Mouse (Mus musculus): ENCODE data around the gene Mpi. TPM values are rescaled to one million over a fixed set of nuclear protein-coding genes. Genes with fewer than 3 reads are reported as not detected.

The Mpi gene
- total and polyA plus RNA-seq, 3 experiments: 119 to 146 (median 132) TPM

- no peak for DNase-seq
- H3K27me3 ChIP-seq (ENCODE audit: control insufficient read depth, insufficient read depth, low read length): no peaks in the 10 kb centered on the region; the same call in 1 of the 2 replicates
- H3K27ac ChIP-seq: no peak overlapping the region
- H3K4me1 ChIP-seq (ENCODE audit: control insufficient read depth, insufficient read depth, low read length): no peaks in the 10 kb centered on the region
- intact Hi-C loops (cut with DNase I): no loop called here
- no peak overlapping the region for H3K9ac ChIP-seq (ENCODE audit: low read depth, low read length)
- 67% methylated on average over 7 of the region's 7 CpGs for WGBS
- no peaks in the 10 kb centered on the region for H3K79me2 ChIP-seq (replicated peaks; ENCODE audit: control insufficient read depth, insufficient read depth, low read length)
- no peak overlapping the region for H3K4me3 ChIP-seq
- no peaks in the 10 kb centered on the region for H3K36me3 ChIP-seq (ENCODE audit: control insufficient read depth, insufficient read depth, low read length)
- no peak for TF ChIP-seq EP300 (IDR thresholded peaks at IDR 0.05; ENCODE audit: insufficient read depth, low read depth, low read length)
- TF ChIP-seq CTCF (IDR thresholded peaks at IDR 0.05): no peak
- no peak for TF ChIP-seq POLR2A (IDR thresholded peaks at IDR 0.05; ENCODE audit: insufficient read depth, low read depth, low read length)
Observed at GRCm38 (mm10) chr9:57498536-57498935, 54.0 kb downstream of the Mpi start.

DNA sequence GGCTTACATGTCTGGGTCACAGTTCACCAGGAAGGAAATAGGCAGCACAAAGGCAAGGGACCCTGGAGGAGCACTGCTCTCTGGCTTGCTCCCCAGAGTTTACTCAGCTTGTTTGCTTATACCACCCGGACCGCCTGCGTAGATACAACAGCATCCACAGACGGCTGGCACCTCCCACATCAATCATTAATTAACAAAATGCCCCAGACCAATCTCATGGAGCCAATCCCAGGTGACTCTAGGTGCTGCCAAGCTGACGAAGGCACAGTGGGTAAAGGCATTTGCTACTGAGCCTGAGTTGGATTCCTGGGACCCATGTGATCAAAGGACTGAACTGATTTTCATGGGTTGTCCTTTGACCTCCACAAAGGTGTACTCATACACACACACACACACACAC is 55.3 kb downstream of the Mpi start:
- Histone ChIP-seq H3K27me3 (ENCODE audit: control insufficient read depth, insufficient read depth, low read length) (no peaks in the 10 kb centered on the region), H3K79me2 (replicated peaks; ENCODE audit: control insufficient read depth, insufficient read depth, low read length) (no peaks in the 10 kb centered on the region), H3K9ac (ENCODE audit: low read depth, low read length) (no peak overlapping the region), H3K36me3 (ENCODE audit: control insufficient read depth, insufficient read depth, low read length) (no peaks in the 10 kb centered on the region), H3K4me1 (ENCODE audit: control insufficient read depth, insufficient read depth, low read length) (no peaks in the 10 kb centered on the region), H3K4me3 (no peak overlapping the region), H3K27ac (no peak overlapping the region)
- intact Hi-C loops (cut with DNase I): no loop called here
- no peak for DNase-seq
- TF ChIP-seq POLR2A (IDR thresholded peaks at IDR 0.05; ENCODE audit: insufficient read depth, low read depth, low read length) (no peak), EP300 (IDR thresholded peaks at IDR 0.05; ENCODE audit: insufficient read depth, low read depth, low read length) (no peak), CTCF (IDR thresholded peaks at IDR 0.05) (no peak)
- 55% methylated on average over 5 of the region's 5 CpGs for WGBS

DNA sequence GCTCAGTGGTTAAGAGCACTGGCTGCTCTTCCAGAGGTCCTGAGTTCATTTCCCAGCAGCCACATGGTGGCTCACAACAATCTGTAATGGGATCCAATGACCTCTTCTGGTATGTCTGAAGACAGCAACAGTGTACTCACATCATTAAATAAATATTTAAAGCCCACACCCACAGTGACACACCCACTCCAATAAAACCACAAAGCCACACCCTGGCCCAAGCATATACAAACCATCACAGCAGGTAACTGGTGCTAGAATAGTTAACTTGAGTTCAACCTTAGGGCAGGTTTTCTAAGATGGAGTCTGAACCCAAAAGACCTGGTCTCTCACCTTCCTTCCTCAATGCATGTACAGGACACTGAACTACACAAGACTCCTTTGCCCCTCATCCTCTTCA is 57.6 kb downstream of the Mpi start:
- intact Hi-C loops (cut with DNase I): no loop called here
- H3K79me2 ChIP-seq (replicated peaks; ENCODE audit: control insufficient read depth, insufficient read depth, low read length): no peaks in the 10 kb centered on the region
- DNase-seq: no peak
- H3K27ac ChIP-seq: no peak overlapping the region
- no peaks in the 10 kb centered on the region for H3K36me3 ChIP-seq (ENCODE audit: control insufficient read depth, insufficient read depth, low read length)
- no peaks in the 10 kb centered on the region for H3K4me1 ChIP-seq (ENCODE audit: control insufficient read depth, insufficient read depth, low read length)
- no peaks in the 10 kb centered on the region for H3K27me3 ChIP-seq (ENCODE audit: control insufficient read depth, insufficient read depth, low read length)
- no peak for TF ChIP-seq EP300 (IDR thresholded peaks at IDR 0.05; ENCODE audit: insufficient read depth, low read depth, low read length)
- no peak for TF ChIP-seq CTCF (IDR thresholded peaks at IDR 0.05)
- TF ChIP-seq POLR2A (IDR thresholded peaks at IDR 0.05; ENCODE audit: insufficient read depth, low read depth, low read length): no peak
- H3K4me3 ChIP-seq: no peak overlapping the region
- H3K9ac ChIP-seq (ENCODE audit: low read depth, low read length): no peak overlapping the region

Other genes with a start within 250 kb of the Mpi start
- gene Ppcdc, start 112.6 kb downstream of the Mpi start, total RNA-seq (2021): 1 to 10 TPM; 7.3 to 7.6 TPM
- gene Ppcdc, start 112.6 kb downstream of the Mpi start, polyA plus RNA-seq (2012; rRNA removed): 16.9 and 22.9 TPM in 2 replicates
- 1 to 10 TPM; 3.9 to 4.9 TPM for gene Scamp5, start 84.7 kb downstream of the Mpi start, total RNA-seq (2021)
- 15.9 and 21.4 TPM in 2 replicates for gene Scamp5, start 84.7 kb downstream of the Mpi start, polyA plus RNA-seq (2012; rRNA removed)
- 1 to 10 TPM; 1.6 TPM for gene Rpp25, start 48.7 kb downstream of the Mpi start, total RNA-seq (2021)
- 2.1 TPM in 2 replicates for gene Rpp25, start 48.7 kb downstream of the Mpi start, polyA plus RNA-seq (2012; rRNA removed)
- gene Cox5a, start 31.5 kb downstream of the Mpi start, total RNA-seq (2021): 1,000 to 10,000 TPM; 2,350 to 2,717 TPM
- gene Cox5a, start 31.5 kb downstream of the Mpi start, polyA plus RNA-seq (2012; rRNA removed): 1,522 and 1,780 TPM in 2 replicates
- 1 to 10 TPM; 8.1 to 8.3 TPM for gene Fam219b, start 15.2 kb downstream of the Mpi start, total RNA-seq (2021)
- gene Fam219b, start 15.2 kb downstream of the Mpi start, polyA plus RNA-seq (2012; rRNA removed): 3.1 and 4.7 TPM in 2 replicates
- gene Scamp2, start 8.2 kb upstream of the Mpi start, total RNA-seq (2021): 10 to 100 TPM; 25.7 to 26.7 TPM
- gene Scamp2, start 8.2 kb upstream of the Mpi start, polyA plus RNA-seq (2012; rRNA removed): 43.9 and 54.8 TPM in 2 replicates
- gene Ulk3, start 36.7 kb upstream of the Mpi start, total RNA-seq (2021): 1 to 10 TPM; 5.7 to 6.7 TPM
- gene Ulk3, start 36.7 kb upstream of the Mpi start, polyA plus RNA-seq (2012; rRNA removed): 19.1 and 23.3 TPM in 2 replicates
- gene Cplx3, start 53.5 kb upstream of the Mpi start, total RNA-seq (2021): not detected
- not detected in 2 replicates for gene Cplx3, start 53.5 kb upstream of the Mpi start, polyA plus RNA-seq (2012; rRNA removed)
- gene Lman1l, start 68.0 kb upstream of the Mpi start, total RNA-seq (2021): not detected
- gene Lman1l, start 68.0 kb upstream of the Mpi start, polyA plus RNA-seq (2012; rRNA removed): 0.20 TPM in 1 of 2 replicates, not detected in the other
- 10 to 100 TPM; 23.3 to 29.7 TPM for gene Csk, start 100.9 kb upstream of the Mpi start, total RNA-seq (2021)
- gene Csk, start 100.9 kb upstream of the Mpi start, polyA plus RNA-seq (2012; rRNA removed): 19.4 and 20.6 TPM in 2 replicates
- not detected for gene Cyp1a2, start 130.9 kb upstream of the Mpi start, total RNA-seq (2021)
- gene Cyp1a2, start 130.9 kb upstream of the Mpi start, polyA plus RNA-seq (2012; rRNA removed): 1.00 TPM in 1 of 2 replicates, not detected in the other
- under 1 TPM; 0.09 to 0.13 TPM for gene Cyp1a1, start 135.2 kb upstream of the Mpi start, total RNA-seq (2021)
- gene Cyp1a1, start 135.2 kb upstream of the Mpi start, polyA plus RNA-seq (2012; rRNA removed): 0.20 and 0.78 TPM in 2 replicates
- gene Edc3, start 155.8 kb upstream of the Mpi start, total RNA-seq (2021): 1 to 10 TPM; 5.3 to 5.7 TPM
- gene Edc3, start 155.8 kb upstream of the Mpi start, polyA plus RNA-seq (2012; rRNA removed): 5.5 and 6.6 TPM in 2 replicates
- gene Clk3, start 213.1 kb upstream of the Mpi start, total RNA-seq (2021): 10 to 100 TPM; 27.6 to 33.8 TPM
- gene Clk3, start 213.1 kb upstream of the Mpi start, polyA plus RNA-seq (2012; rRNA removed): 61.7 and 124 TPM in 2 replicates